Mouse (Mus musculus) G1E (cell line): Measurements from ENCODE around the gene 1190002N15Rik.

Experiments used
- CTCF ChIP-seq: IDR thresholded peaks from 2 replicates; pipeline ENCODE4 v1.5.1; 2012; ENCODE audit warnings: low read depth, low read length, inconsistent platforms, mixed read lengths
- GATA1 ChIP-seq: IDR thresholded peaks from 2 replicates; pipeline ENCODE4 v1.6.1; 2012; ENCODE audit warnings: borderline replicate concordance, low read length, inconsistent platforms, mixed read lengths

GRCm38 (mm10) chr9:94512246-94512645 lies 25.6 kb downstream of the 1190002N15Rik start:
- TF ChIP-seq CTCF: no peak
- no peak for TF ChIP-seq GATA1
